Mouse (Mus musculus): ENCODE measurements around the gene Tns1.

DNA sequence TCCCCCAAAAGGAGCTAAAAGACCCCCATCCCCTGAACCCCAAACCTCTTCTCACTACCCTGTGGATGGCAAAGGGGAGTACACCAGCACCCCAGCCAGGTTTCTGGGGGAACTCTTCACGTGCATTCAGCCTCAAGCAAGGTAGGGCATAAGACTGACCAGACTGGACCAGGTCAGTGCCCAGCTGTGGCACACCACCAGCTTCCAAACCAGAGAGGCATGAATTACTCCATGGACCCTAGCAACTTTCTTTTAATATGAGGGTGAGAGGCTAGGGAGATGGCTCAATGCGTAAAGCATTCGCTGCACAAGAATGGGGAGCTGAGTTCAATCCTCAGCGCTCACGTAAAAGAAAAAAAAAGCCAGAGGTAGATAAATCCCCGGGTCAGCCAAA is 170.2 kb downstream of the Tns1 start:
- no peak for TF ChIP-seq CTCF (IDR thresholded peaks at IDR 0.05; ENCODE audit: borderline replicate concordance, control insufficient read depth, extremely low read depth, insufficient read depth, low read length, poor library complexity)
- no peak for TF ChIP-seq POLR2A (IDR thresholded peaks at IDR 0.05; ENCODE audit: control insufficient read depth, extremely low read depth, insufficient read depth, low read length, poor library complexity)
